Mouse (Mus musculus) forebrain, embryonic 15.5 days (tissue): ENCODE data around the gene Rngtt. TPM values are rescaled to one million over a fixed set of nuclear protein-coding genes. Genes with fewer than 3 reads are reported as not detected.
A peak's percentile ranks its signal among the peaks of the same experiment; 100 is the strongest.
"Not testable (repeated sequence)": the region's sequence is repeated elsewhere in the genome, so short reads cannot be mapped to it uniquely, and the experiment has no call there.

ENCODE experiments used
- ATAC-seq: fragments of 200-750 bp; cut with Nextera tagmentation; replicated peaks from 2 replicates; pipeline ENCODE4 v1.8.0; 2017; ENCODE audit warnings: mild to moderate bottlenecking, moderate TSS enrichment, moderate library complexity
- H3K27ac ChIP-seq: fragments of 300-500 bp; sonication (generic); replicated peaks from 2 replicates; pipeline ENCODE4 v1.5.1; 2015; ENCODE audit warnings: mild to moderate bottlenecking, inconsistent platforms
- H3K27me3 ChIP-seq: fragments of 300-500 bp; sonication (generic); 2 replicates; pipeline ENCODE4 v1.6.1; 2015; ENCODE audit warnings: inconsistent platforms
- H3K36me3 ChIP-seq: fragments of 300-500 bp; sonication (generic); 2 replicates; pipeline ENCODE4 v1.6.1; 2015; ENCODE audit warnings: mild to moderate bottlenecking, inconsistent platforms
- H3K4me1 ChIP-seq: fragments of 300-500 bp; sonication (generic); 2 replicates; pipeline ENCODE4 v1.6.1; 2015; ENCODE audit warnings: inconsistent platforms
- H3K4me2 ChIP-seq: fragments of 300-500 bp; sonication (generic); replicated peaks from 2 replicates; pipeline ENCODE4 v1.6.1; 2015; ENCODE audit warnings: mild to moderate bottlenecking, inconsistent platforms
- H3K4me3 ChIP-seq: fragments of 300-500 bp; sonication (generic); 2 replicates; pipeline ENCODE4 v1.5.1; 2015; ENCODE audit warnings: mild to moderate bottlenecking, inconsistent platforms
- H3K9ac ChIP-seq: fragments of 300-500 bp; sonication (generic); replicated peaks from 2 replicates; pipeline ENCODE4 v1.6.1; 2015; ENCODE audit warnings: mild to moderate bottlenecking, inconsistent platforms
- H3K9me3 ChIP-seq: fragments of 300-500 bp; sonication (generic); 2 replicates; pipeline ENCODE4 v1.6.1; 2016; ENCODE audit warnings: inconsistent platforms
- WGBS: fragments of 180-500 bp; shearing (Covaris S2); methylation state at CpG from one replicate; pipeline ENCODE4 v1.1.7; 2015; ENCODE audit warnings: mixed read lengths; 5-methylcytosine and 5-hydroxymethylcytosine counted together
- polyA plus RNA-seq: library from polyadenylated mRNA; unstranded; fragments of >200 nt; fragmentation: Nextera tagmentation; extraction: Ambion mirVana; gene quantifications from 2 replicates; pipeline ENCODE4 v1.2.1, GENCODE M21; 2015

The Rngtt gene
- polyA plus RNA-seq, 1 experiment from 2014 or later, result 31.9 TPM

DNA sequence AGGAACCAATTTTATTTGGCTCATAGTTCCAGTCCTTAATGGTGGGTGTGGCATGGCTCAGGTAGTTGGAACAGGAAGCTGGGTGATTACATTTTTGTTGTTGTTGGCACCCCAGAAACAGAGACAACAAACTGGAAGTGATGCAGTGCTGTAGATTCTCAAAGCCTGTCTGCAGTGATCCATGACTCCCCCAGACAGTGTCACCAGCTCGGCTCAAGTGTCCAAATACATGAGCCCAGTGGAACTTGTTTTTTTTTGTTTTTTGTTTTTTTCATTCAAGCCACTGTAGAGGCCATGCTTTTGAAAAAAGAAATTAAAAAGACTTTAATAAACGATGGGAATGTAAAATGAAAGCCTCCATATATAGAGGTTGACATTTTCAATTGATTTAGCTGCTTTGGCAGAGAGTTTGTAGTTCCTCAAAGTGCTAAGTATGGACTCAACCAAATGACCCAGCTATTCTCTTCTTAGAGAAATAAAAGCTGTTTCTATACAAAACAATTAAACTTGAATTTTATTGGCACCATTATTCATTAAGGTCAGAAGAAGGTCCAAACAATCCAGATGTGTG lies 95.7 kb downstream of the Rngtt start:
- no peak overlapping the region for H3K4me3 ChIP-seq
- no peaks in the 10 kb centered on the region for H3K4me1 ChIP-seq
- no peak overlapping the region for H3K27ac ChIP-seq
- no peak overlapping the region for H3K9ac ChIP-seq
- no peaks in the 10 kb centered on the region for H3K9me3 ChIP-seq
- no peaks in the 10 kb centered on the region for H3K27me3 ChIP-seq
- WGBS, result 84% methylated on average over 2 of the region's 2 CpGs
- no peak overlapping the region for H3K4me2 ChIP-seq
- ATAC-seq, result no peak
- H3K36me3 ChIP-seq, result no peaks in the 10 kb centered on the region

DNA sequence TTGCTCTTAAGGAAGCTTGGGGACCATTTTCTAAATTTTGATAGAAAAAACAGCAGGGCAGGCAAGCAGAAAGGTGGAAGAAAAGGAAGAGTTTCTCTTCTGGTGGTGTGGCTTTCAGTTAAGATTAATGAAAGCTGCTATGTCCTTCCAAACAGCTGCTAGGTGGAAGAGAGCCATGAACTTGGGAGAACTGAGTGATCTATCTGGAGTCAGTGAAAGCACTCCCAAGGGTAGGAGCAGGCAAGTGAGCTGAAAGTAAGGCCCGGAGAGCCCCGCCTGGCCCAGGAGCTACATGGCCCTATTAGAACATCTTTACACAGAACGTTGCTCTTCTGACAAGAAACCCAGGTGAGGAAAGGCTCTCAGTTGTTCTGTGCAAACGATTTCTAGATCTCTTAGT lies 103.7 kb downstream of the Rngtt start:
- H3K4me3 ChIP-seq, result no peak overlapping the region

DNA sequence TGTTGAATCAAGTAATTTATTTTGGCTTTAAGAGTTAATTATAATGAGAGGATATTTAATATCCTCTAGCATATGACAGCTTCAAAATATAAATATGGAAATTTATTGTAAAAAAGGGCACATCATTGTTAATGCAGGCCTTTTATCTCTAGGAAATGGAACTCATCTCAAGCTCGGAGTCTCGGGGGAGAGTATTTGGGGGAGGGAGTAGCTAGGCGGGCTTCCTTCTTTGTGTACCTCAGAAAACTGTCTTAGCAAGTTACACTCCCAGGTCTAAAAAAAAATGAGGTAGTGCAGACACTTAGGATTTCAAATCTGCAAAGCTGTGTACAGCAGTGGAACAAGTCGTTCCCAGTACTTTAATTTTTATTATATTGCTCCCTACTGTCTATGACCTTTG lies 104.7 kb downstream of the Rngtt start:
- Histone ChIP-seq H3K4me2 (no peak overlapping the region), H3K9me3 (no peaks in the 10 kb centered on the region), H3K4me3 (no peak overlapping the region), H3K4me1 (0 out of 2 replicates have a peak, but pooled peaks cover 5% of the 10 kb centered on the region), H3K27me3 (no peaks in the 10 kb centered on the region), H3K9ac (no peak overlapping the region), H3K36me3 (no peaks in the 10 kb centered on the region), H3K27ac (no peak overlapping the region)
- no peak for ATAC-seq
- WGBS, result 65% methylated on average over 4 of the region's 4 CpGs

More for the DNA sequence above, 103.7 kb downstream of the Rngtt start:
- WGBS, result 87% methylated on average over 4 of the region's 4 CpGs
- Histone ChIP-seq H3K36me3 (no peaks in the 10 kb centered on the region), H3K27ac (no peak overlapping the region), H3K4me1 (0 out of 2 replicates have a peak, but pooled peaks cover 5% of the 10 kb centered on the region), H3K9ac (no peak overlapping the region), H3K4me2 (no peak overlapping the region), H3K9me3 (no peaks in the 10 kb centered on the region), H3K27me3 (no peaks in the 10 kb centered on the region)
- no peak for ATAC-seq

DNA sequence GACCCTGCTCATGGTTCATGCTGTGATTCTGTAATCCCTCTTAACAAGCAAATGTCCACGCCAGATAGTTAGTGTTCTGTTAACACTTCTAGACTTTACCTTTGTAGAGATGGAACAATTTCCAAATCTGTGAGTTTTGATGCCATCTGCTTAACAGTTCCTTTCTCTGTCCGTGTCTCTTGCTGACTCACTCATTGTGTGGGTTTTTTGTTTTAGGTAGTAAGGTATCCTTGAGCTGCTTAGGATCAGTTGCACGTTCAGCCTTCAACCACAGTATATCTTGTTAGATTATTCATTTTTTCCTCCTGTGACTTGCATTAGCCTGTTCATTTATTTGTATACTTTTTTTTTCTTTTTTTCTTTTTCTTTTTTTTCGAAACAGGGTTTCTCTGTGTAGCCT lies 107.3 kb downstream of the Rngtt start:
- no peaks in the 10 kb centered on the region for H3K36me3 ChIP-seq
- H3K4me2 ChIP-seq, result no peak overlapping the region
- 80% methylated on average over 4 of the region's 4 CpGs for WGBS
- H3K27ac ChIP-seq, result no peak overlapping the region
- no peak overlapping the region for H3K4me3 ChIP-seq
- no peak overlapping the region for H3K9ac ChIP-seq
- no peaks in the 10 kb centered on the region for H3K9me3 ChIP-seq
- 0 out of 2 replicates have a peak, but pooled peaks cover 5% of the 10 kb centered on the region for H3K4me1 ChIP-seq
- no peaks in the 10 kb centered on the region for H3K27me3 ChIP-seq
- no peak for ATAC-seq

DNA sequence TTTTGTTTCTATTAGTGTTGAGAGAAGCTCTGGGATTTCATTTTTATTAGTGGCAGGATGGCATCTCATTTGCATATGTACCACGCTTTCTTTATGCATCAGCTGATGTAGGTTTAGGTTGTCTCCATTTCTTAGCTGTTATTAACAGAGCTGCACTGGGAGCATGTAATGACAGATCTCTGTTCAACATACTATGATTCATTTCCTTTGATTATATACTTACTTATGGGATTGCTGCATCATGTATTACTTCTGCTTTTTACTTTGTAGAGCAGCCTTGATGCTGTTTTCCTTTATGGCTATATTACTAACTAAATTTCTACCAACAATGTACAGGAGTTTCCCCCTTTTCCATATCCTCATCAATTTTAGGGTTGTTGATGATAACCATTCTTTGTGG lies 109.5 kb downstream of the Rngtt start:
- Histone ChIP-seq H3K27me3 (no peaks in the 10 kb centered on the region), H3K27ac (no peak overlapping the region), H3K9me3 (no peaks in the 10 kb centered on the region), H3K4me3 (no peak overlapping the region), H3K4me1 (0 out of 2 replicates have a peak, but pooled peaks cover 5% of the 10 kb centered on the region), H3K36me3 (no peaks in the 10 kb centered on the region), H3K9ac (no peak overlapping the region), H3K4me2 (no peak overlapping the region)
- no peak for ATAC-seq
- WGBS, result 74% methylated on average over 1 of the region's 1 CpGs

DNA sequence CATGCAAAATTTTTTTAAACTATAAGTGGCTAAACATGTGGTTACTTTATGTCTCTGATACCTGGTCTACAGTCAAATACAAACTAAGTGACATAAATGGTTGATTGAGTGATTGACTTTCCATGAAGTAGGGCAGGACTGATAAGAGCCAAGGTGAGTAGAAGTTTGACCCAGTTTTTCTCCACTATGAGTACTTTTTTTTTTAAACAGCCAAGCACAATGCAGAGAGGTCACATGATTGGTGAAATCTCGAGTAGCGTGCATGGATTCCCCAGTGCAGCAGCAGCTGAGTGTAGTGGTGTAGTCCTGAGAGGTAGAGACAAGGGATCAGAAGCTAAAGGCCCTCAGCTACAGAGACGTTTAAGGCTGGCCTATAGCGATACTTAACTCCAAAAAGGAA lies 118.7 kb downstream of the Rngtt start:
- Histone ChIP-seq H3K9me3 (no peaks in the 10 kb centered on the region), H3K27me3 (no peaks in the 10 kb centered on the region), H3K9ac (no peak overlapping the region), H3K4me1 (0 out of 2 replicates have a peak, but pooled peaks cover 2% of the 10 kb centered on the region), H3K4me2 (no peak overlapping the region), H3K27ac (no peak overlapping the region), H3K36me3 (no peaks in the 10 kb centered on the region), H3K4me3 (no peak overlapping the region)
- WGBS, result 21% methylated on average over 4 of the region's 4 CpGs
- ATAC-seq, result no peak

DNA sequence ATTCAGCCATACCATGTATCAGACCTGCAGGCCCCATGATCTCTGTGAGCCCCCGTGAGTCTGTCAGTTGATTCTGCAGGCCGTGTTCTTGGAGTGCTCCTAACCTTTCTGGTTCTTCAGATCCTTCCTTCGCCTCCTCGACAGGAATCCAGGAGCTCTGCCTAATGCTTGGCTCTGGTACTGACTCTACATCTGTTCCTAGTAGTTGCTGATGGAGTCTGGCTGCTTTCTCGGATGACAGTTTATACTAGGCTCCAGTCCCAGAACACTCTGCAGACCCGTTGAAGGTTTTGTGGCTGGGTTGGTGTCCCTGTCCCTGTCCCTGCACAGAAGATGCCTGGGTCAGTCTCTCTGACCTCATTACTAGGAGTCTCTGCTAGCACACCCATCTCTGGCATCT lies 131.8 kb downstream of the Rngtt start:
- 74% methylated on average over 6 of the region's 6 CpGs for WGBS
- Histone ChIP-seq H3K27me3 (no peaks in the 10 kb centered on the region), H3K9ac (no peak overlapping the region), H3K4me2 (no peak overlapping the region), H3K9me3 (no peaks in the 10 kb centered on the region), H3K36me3 (no peaks in the 10 kb centered on the region), H3K27ac (peak overlapping the region; percentile 49), H3K4me3 (no peak overlapping the region), H3K4me1 (no peaks in the 10 kb centered on the region)
- ATAC-seq, result no peak

DNA sequence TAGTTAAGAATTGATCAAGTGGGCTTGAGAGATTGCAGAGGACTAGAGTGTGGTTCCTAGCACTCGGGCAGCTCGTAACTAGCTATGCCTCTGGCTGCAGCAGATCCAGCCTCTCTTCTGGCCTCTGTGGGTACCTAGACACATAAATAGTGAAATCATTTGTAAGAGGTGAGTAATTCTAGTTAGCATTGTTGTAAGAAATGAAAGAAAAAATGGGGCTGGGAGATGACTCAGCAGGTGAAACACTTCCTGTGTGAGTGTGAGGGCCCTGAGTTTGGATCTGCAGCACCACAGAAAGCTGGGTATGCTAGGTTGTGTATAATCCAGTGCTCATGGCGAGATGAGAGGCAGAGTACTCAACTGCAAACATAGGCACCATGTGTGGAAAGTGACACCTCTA lies 136.2 kb downstream of the Rngtt start:
- no peak for ATAC-seq
- H3K4me1 ChIP-seq, result no peaks in the 10 kb centered on the region
- no peaks in the 10 kb centered on the region for H3K9me3 ChIP-seq
- WGBS, result 96% methylated on average over 3 of the region's 3 CpGs
- no peak overlapping the region for H3K9ac ChIP-seq
- no peaks in the 10 kb centered on the region for H3K27me3 ChIP-seq
- H3K36me3 ChIP-seq, result no peaks in the 10 kb centered on the region
- no peak overlapping the region for H3K4me2 ChIP-seq
- H3K4me3 ChIP-seq, result no peak overlapping the region
- H3K27ac ChIP-seq, result no peak overlapping the region

DNA sequence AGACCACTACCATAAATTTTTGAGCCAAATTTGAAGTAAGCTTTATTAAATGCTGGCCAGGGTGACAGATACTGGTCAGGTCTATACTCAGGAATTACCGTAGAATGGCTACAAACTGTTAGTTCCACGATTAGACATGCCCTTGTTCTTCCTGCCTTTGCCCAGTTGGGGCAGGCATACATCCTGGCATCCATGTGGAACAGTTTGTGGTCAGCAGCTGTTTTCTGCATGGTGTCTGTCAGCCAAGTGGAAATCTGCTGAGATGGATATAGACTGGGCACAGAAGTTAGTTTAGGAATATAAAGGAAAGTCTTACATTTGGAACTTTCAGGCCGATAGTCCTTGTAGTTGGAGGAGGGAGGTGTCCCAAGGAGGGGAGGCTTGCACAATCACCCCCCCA lies 136.8 kb downstream of the Rngtt start:
- no peak overlapping the region for H3K27ac ChIP-seq
- H3K9ac ChIP-seq, result no peak overlapping the region
- ATAC-seq, result no peak
- no peaks in the 10 kb centered on the region for H3K9me3 ChIP-seq
- no peak overlapping the region for H3K4me3 ChIP-seq
- no peaks in the 10 kb centered on the region for H3K36me3 ChIP-seq
- H3K4me2 ChIP-seq, result no peak overlapping the region
- 91% methylated on average over 3 of the region's 3 CpGs for WGBS
- no peaks in the 10 kb centered on the region for H3K4me1 ChIP-seq
- no peaks in the 10 kb centered on the region for H3K27me3 ChIP-seq

DNA sequence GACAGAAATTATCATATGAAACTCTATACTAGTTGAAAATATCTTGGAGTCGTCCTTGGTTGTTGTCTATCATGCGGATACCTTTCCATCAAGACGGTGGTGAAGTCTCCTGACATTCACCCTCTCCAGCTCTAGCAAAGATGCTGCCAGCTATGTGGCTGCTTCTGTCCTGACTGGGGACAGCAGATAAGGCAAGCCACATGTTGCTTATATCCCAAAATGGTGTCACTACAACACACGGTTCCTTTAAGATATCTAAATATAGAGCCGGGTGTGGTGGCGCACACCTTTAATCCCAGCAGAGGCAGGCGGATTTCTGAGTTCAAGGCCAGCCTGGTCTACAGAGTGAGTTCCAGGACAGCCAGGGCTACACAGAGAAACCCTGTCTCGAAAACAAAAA lies 140.2 kb downstream of the Rngtt start:
- H3K4me3 ChIP-seq, H3K9me3 ChIP-seq, H3K4me1 ChIP-seq, H3K36me3 ChIP-seq, H3K9ac ChIP-seq, H3K27ac ChIP-seq, H3K4me2 ChIP-seq, H3K27me3 ChIP-seq, ATAC-seq: not testable (repeated sequence)
- WGBS, result 95% methylated on average over 8 of the region's 8 CpGs

DNA sequence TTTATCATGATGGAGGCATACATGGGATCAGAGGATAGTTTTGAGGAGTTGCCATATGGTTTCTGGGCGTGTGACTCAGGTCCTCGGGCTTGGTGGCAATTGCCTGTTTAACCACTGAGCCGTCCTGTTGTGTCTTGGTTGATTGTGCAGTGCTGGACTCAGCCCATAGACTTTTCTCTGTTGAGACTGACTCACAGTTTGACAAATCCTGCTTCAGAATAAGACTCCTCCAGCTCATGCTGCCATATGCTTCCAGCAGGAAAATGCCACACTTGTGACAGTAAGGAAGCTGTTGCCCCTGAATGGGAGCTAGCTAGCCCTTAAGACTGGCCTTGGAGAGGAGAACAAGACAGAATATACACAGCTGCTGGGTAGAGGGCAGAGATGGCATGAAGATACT lies 149.7 kb downstream of the Rngtt start:
- no peak overlapping the region for H3K9ac ChIP-seq
- no peaks in the 10 kb centered on the region for H3K27me3 ChIP-seq
- no peak overlapping the region for H3K27ac ChIP-seq
- H3K4me3 ChIP-seq, result no peak overlapping the region
- no peak overlapping the region for H3K4me2 ChIP-seq
- ATAC-seq, result no peak
- WGBS, result 95% methylated on average over 3 of the region's 3 CpGs
- H3K9me3 ChIP-seq, result no peaks in the 10 kb centered on the region
- H3K36me3 ChIP-seq, result no peaks in the 10 kb centered on the region
- no peaks in the 10 kb centered on the region for H3K4me1 ChIP-seq

DNA sequence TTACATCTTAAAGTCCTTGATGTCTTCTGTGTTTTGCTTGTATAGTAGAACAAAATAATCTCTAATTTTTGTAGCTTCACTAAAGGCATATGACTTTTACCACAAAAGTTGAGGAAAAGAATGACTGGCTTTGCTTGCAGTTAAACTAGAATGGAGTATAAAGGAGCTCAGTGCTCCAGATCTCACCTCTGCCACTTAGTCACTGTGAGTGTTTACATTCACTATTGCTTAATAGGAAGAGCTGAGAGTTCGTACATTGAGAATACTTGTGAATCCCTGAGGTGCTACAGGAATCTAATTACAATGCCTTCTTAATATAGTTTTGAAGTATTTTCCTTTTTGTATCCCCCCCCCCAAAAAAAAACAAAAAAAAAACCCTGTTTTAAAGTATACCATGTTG lies 154.3 kb downstream of the Rngtt start:
- no peak overlapping the region for H3K4me3 ChIP-seq
- no peaks in the 10 kb centered on the region for H3K27me3 ChIP-seq
- H3K9me3 ChIP-seq, result no peaks in the 10 kb centered on the region
- H3K4me1 ChIP-seq, result no peaks in the 10 kb centered on the region
- no peak overlapping the region for H3K4me2 ChIP-seq
- H3K27ac ChIP-seq, result no peak overlapping the region
- ATAC-seq, result no peak
- no peak overlapping the region for H3K9ac ChIP-seq
- no peaks in the 10 kb centered on the region for H3K36me3 ChIP-seq
- 86% methylated on average over 1 of the region's 1 CpGs for WGBS

DNA sequence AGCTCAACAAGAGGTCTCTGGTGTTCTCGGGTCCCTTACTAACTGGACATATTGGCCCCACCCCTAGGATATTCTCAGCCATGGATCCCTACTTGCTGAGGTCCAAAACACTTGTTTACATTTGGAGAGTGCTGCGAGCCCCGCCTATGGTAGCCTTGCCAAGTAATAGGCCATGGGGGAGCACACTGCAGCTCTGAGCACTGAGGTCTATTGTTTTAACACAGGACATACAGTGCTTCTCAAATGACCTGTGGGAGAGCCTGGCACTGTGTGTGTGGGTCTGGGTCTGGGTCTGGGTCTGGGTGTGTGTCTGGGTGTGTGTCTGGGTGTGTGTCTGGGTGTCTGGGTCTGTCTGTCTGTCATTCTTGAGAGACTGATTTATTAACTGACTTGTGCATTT lies 155.8 kb downstream of the Rngtt start:
- Histone ChIP-seq H3K27me3 (no peaks in the 10 kb centered on the region), H3K9ac (no peak overlapping the region), H3K36me3 (no peaks in the 10 kb centered on the region), H3K4me2 (no peak overlapping the region), H3K27ac (no peak overlapping the region), H3K4me1 (no peaks in the 10 kb centered on the region), H3K4me3 (no peak overlapping the region), H3K9me3 (no peaks in the 10 kb centered on the region)
- WGBS, result 92% methylated on average over 3 of the region's 3 CpGs
- ATAC-seq, result 0 out of 2 replicates have a peak, but pooled peaks have one; percentile 41
